Mouse (Mus musculus) liver, embryonic 16.5 days (tissue): Measurements from ENCODE around the gene Pex12. TPM values are rescaled to one million over a fixed set of nuclear protein-coding genes. Genes with fewer than 3 reads are reported as not detected.

Experiments used
- polyA plus RNA-seq: library from polyadenylated mRNA; unstranded; fragments of >200 nt; fragmentation: Nextera tagmentation; extraction: Ambion mirVana; gene quantifications from 2 replicates; pipeline ENCODE4 v1.2.1, GENCODE M21; 2015

Gene Pex12
- polyA plus RNA-seq, 1 experiment from 2014 or later, result 6.2 TPM

Other genes with a start within 250 kb of the Pex12 start
- 11.2 and 11.7 TPM in 2 replicates for gene Slfn2, start 237.5 kb downstream of the Pex12 start, polyA plus RNA-seq
- gene Slfn1, start 185.7 kb downstream of the Pex12 start, polyA plus RNA-seq, result 1.1 and 1.2 TPM in 2 replicates
- gene Slfn4, start 127.4 kb downstream of the Pex12 start, polyA plus RNA-seq, result 0.99 and 1.2 TPM in 2 replicates
- 2.0 and 2.5 TPM in 2 replicates for gene Slfn3, start 111.3 kb downstream of the Pex12 start, polyA plus RNA-seq
- 39.7 and 43.0 TPM in 2 replicates for gene Slfn14, start 15.9 kb downstream of the Pex12 start, polyA plus RNA-seq
- 19.2 and 21.7 TPM in 2 replicates for gene Ap2b1, start 3.6 kb downstream of the Pex12 start, polyA plus RNA-seq
- gene Rasl10b, start 106.6 kb upstream of the Pex12 start, polyA plus RNA-seq, result 0.02 and 0.07 TPM in 2 replicates
- gene Gas2l2, start 126.9 kb upstream of the Pex12 start, polyA plus RNA-seq, result not detected in 2 replicates
- gene 1700020L24Rik, start 135.1 kb upstream of the Pex12 start, polyA plus RNA-seq, result 1.7 and 2.4 TPM in 2 replicates
- gene Mmp28, start 160.5 kb upstream of the Pex12 start, polyA plus RNA-seq, result 0.37 and 0.42 TPM in 2 replicates
- gene Taf15, start 170.5 kb upstream of the Pex12 start, polyA plus RNA-seq, result 4.1 and 4.2 TPM in 2 replicates
- gene Heatr9, start 219.6 kb upstream of the Pex12 start, polyA plus RNA-seq, result not detected in 2 replicates
- 1.2 and 1.7 TPM in 2 replicates for gene Ccl5, start 227.9 kb upstream of the Pex12 start, polyA plus RNA-seq